Mouse (Mus musculus) liver, postnatal 0 days (tissue): ENCODE measurements around the gene Osbpl7. TPM values are rescaled to one million over a fixed set of nuclear protein-coding genes. Genes with fewer than 3 reads are reported as not detected.
A peak's percentile ranks its signal among the peaks of the same experiment; 100 is the strongest.

Experiments used
- ATAC-seq: fragments of 200-750 bp; cut with Nextera tagmentation; 2 replicates; pipeline ENCODE4 v1.8.0; 2017; ENCODE audit warnings: mild to moderate bottlenecking, moderate library complexity
- DNase-seq: peaks from one replicate; pipeline ENCODE4 v3.0.0-alpha.2; 2016
- H3K27ac ChIP-seq: fragments of 300-500 bp; sonication (generic); 2 replicates; pipeline ENCODE4 v1.5.1; 2014; ENCODE audit warnings: antibody characterized with exemption, moderate library complexity, mild to moderate bottlenecking, low read depth
- H3K27me3 ChIP-seq: fragments of 300-500 bp; sonication (generic); 2 replicates; pipeline ENCODE4 v1.6.1; 2014; ENCODE audit warnings: low read length, control low read depth, mixed read lengths; ENCODE audit not compliant: insufficient read depth
- H3K36me3 ChIP-seq: fragments of 300-500 bp; sonication (generic); replicated peaks from 2 replicates; pipeline ENCODE4 v1.6.1; 2014; ENCODE audit warnings: mild to moderate bottlenecking, control low read depth, low read length, moderate library complexity, mixed read lengths; ENCODE audit not compliant: insufficient read depth
- H3K4me1 ChIP-seq: fragments of 300-500 bp; sonication (generic); 2 replicates; pipeline ENCODE4 v1.6.1; 2014; ENCODE audit warnings: antibody characterized with exemption, mild to moderate bottlenecking, control low read depth; ENCODE audit not compliant: insufficient read depth
- H3K4me2 ChIP-seq: fragments of 300-500 bp; sonication (generic); 2 replicates; pipeline ENCODE4 v1.6.1; 2014; ENCODE audit warnings: low read depth, mild to moderate bottlenecking, low read length, moderate library complexity, mixed read lengths
- H3K4me3 ChIP-seq: fragments of 300-500 bp; sonication (generic); 2 replicates; pipeline ENCODE4 v1.5.1; 2014; ENCODE audit warnings: low read depth, low read length
- H3K9ac ChIP-seq: fragments of 300-500 bp; sonication (generic); replicated peaks from 2 replicates; pipeline ENCODE4 v1.6.1; 2014; ENCODE audit warnings: mild to moderate bottlenecking, moderate library complexity
- H3K9me3 ChIP-seq: fragments of 300-500 bp; sonication (generic); 2 replicates; pipeline ENCODE4 v1.6.1; 2016; ENCODE audit warnings: mild to moderate bottlenecking, control low read depth, low read length, mixed read lengths
- CTCF ChIP-seq: sonication (generic); IDR thresholded peaks from 2 replicates; pipeline ENCODE4 v1.5.1; 2016; ENCODE audit warnings: antibody characterized with exemption, low read depth
- EP300 ChIP-seq: IDR thresholded peaks from 2 replicates; pipeline ENCODE4 v1.6.1; 2016; ENCODE audit warnings: antibody characterized with exemption, low read depth, mild to moderate bottlenecking
- WGBS: fragments of 180-500 bp; shearing (Covaris S2); extraction: QIAGEN DNeasy Blood & Tissue Kit; methylation state at CpG from one replicate; pipeline ENCODE4 v1.1.7; 2014; ENCODE audit not compliant: insufficient replicate concordance; 5-methylcytosine and 5-hydroxymethylcytosine counted together
- polyA plus RNA-seq: library from polyadenylated mRNA; unstranded; fragments of >200 nt; fragmentation: Nextera tagmentation; extraction: Ambion mirVana; gene quantifications from 2 replicates; pipeline ENCODE4 v1.2.1, GENCODE M21; 2015

Gene Osbpl7
- polyA plus RNA-seq, 1 experiment from 2014 or later, result 1.8 TPM

DNA sequence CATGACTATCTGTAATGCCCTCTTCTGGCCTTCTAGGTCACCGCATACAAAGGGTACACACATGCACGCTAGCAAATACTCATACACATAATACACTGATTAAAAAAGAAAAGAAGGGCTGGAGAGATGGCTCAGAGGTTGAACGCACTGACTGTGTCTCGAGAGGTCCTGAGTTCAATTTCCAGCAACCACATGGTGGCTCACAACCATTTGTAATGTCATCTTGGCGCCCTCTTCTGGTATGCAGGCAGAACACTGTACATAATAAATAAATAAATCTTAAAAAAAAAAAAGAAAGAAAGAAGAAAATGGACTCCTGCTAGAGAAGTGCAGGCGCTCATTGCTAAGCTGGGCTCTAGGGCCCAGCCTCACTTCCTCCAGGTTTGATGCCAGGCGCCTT, 4.6 kb upstream of the Osbpl7 start:
- no peak for DNase-seq
- WGBS, result 82% methylated on average over 7 of the region's 7 CpGs
- H3K27me3 ChIP-seq, result no peaks in the 10 kb centered on the region
- peaks cover 14% of the 10 kb centered on the region for H3K4me1 ChIP-seq
- H3K36me3 ChIP-seq, result peaks cover 20% of the 10 kb centered on the region
- H3K4me2 ChIP-seq, result no peak overlapping the region
- no peak overlapping the region for H3K9ac ChIP-seq
- TF ChIP-seq EP300, result no peak
- peak; percentile 39 for TF ChIP-seq CTCF
- no peak overlapping the region for H3K27ac ChIP-seq
- H3K9me3 ChIP-seq, result no peaks in the 10 kb centered on the region
- no peak overlapping the region for H3K4me3 ChIP-seq
- no peak for ATAC-seq

DNA sequence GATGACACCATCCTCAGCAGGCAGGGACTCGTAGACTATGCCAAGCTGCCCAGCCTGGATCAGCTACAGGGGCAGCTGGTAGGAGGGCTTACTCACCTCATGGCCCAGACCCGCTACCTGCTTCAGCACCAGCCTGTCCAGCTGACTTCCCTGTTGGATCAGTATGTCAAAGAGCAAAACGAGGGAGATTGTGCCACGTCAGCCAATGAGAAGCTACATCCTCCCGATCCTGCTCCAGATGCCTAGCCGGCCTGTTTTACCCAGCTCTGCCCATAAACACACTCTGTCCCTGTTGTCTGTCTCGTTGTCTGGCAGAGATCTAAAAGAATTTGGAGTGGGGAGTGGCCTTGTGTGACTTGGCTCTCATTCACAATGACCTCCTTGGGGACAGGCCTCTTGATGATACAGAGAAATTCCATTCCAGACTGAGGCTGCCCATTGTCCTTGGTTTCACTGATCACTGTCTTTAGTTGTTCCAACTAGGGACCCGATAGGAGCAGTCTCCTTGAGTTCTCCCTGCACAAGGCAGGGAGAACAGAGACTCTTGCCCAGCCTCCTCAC, 2.3 kb upstream of the Osbpl7 start:
- Histone ChIP-seq H3K4me2 (no peak overlapping the region), H3K9me3 (no peaks in the 10 kb centered on the region), H3K4me3 (no peak overlapping the region), H3K27ac (no peak overlapping the region), H3K36me3 (peaks cover 20% of the 10 kb centered on the region), H3K9ac (no peak overlapping the region), H3K4me1 (peaks cover 22% of the 10 kb centered on the region), H3K27me3 (no peaks in the 10 kb centered on the region)
- 76% methylated on average over 8 of the region's 8 CpGs for WGBS
- TF ChIP-seq EP300 (no peak), CTCF (no peak)
- DNase-seq (no peak), ATAC-seq (no peak)

DNA sequence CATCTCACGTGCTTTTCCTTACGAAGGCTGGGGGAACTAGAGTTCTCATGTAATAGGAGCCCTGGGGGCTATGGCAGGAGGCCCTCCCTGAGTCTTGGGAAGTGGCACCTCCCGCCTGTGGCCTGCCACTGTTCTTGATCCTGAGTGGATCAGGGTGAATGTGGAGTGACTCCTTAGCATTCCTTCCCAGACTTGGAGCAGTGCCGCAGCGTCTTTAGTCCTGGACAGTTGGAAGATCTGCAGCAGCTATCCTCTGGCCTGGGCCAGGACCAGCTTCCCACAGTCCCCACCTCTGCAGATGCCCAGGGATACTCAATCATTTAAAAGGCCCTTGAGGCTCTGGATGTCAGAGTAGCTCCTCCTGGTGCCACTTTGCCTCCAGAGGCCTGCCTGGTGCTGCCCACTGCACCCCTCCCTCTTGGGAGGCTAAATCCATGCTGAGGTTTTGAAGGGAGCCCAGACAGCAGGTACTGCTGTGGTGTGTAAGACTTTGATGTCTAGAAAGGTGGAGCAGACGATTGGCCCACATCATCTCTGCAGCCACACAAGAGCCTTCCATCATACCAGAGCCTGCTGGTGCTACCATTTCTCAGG, 839 bp upstream of the Osbpl7 start:
- DNase-seq, result no peak
- WGBS, result 85% methylated on average over 6 of the region's 6 CpGs
- H3K27me3 ChIP-seq, result no peaks in the 10 kb centered on the region
- H3K9me3 ChIP-seq, result no peaks in the 10 kb centered on the region
- TF ChIP-seq CTCF (no peak), EP300 (no peak)
- H3K4me2 ChIP-seq, result no peak overlapping the region
- no peak overlapping the region for H3K27ac ChIP-seq
- peaks cover 28% of the 10 kb centered on the region for H3K36me3 ChIP-seq
- H3K4me1 ChIP-seq, result peaks cover 22% of the 10 kb centered on the region
- no peak overlapping the region for H3K9ac ChIP-seq
- ATAC-seq, result no peak
- no peak overlapping the region for H3K4me3 ChIP-seq

GRCm38 (mm10) chr11:97050944-97051586, 637 bp downstream of the Osbpl7 start:
- Histone ChIP-seq H3K9me3 (no peaks in the 10 kb centered on the region), H3K27ac (0 out of 2 replicates have a peak overlapping the region, but pooled peaks have one; percentile 48), H3K4me3 (peak overlapping the region; percentile 67), H3K4me2 (peak overlapping the region; percentile 73), H3K9ac (peak overlapping the region; percentile 65), H3K36me3 (peaks cover 37% of the 10 kb centered on the region), H3K4me1 (peaks cover 22% of the 10 kb centered on the region), H3K27me3 (no peaks in the 10 kb centered on the region)
- DNase-seq (peak; percentile 57), ATAC-seq (peak; percentile 57)
- 9% methylated on average over 13 of the region's 13 CpGs for WGBS
- no peak for TF ChIP-seq CTCF
- no peak for TF ChIP-seq EP300

DNA sequence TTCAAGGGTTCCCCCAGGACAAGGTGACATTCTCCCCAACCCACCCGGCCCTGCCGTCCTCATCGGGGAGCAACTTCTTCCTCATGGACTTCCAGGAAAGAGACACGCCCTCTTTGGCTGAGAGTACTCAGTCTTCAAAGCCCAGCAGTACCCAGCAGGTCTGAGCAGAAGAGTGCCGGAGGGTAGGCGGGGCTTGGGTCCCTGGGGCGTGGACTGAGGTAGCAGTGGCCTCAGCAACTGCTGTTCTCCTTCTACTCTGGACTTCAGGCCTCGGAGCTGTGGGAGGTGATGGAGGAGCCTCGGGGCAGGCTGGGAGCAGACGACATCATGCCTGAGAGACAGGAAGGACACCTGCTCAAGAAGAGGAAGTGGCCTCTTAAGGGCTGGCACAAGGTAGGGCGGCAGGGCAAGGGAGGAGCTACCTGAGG, 1.8 kb downstream of the Osbpl7 start:
- DNase-seq (peak; percentile 66), ATAC-seq (peak; percentile 54)
- peak overlapping the region; percentile 73 for H3K4me2 ChIP-seq
- no peak overlapping the region for H3K27ac ChIP-seq
- no peaks in the 10 kb centered on the region for H3K9me3 ChIP-seq
- no peak overlapping the region for H3K9ac ChIP-seq
- peak overlapping the region; percentile 67; the same call in 1 of the 2 replicates for H3K4me3 ChIP-seq
- H3K36me3 ChIP-seq, result peaks cover 37% of the 10 kb centered on the region
- 20% methylated on average over 10 of the region's 11 CpGs for WGBS
- no peak for TF ChIP-seq EP300
- no peak for TF ChIP-seq CTCF
- no peaks in the 10 kb centered on the region for H3K27me3 ChIP-seq
- peaks cover 22% of the 10 kb centered on the region for H3K4me1 ChIP-seq

DNA sequence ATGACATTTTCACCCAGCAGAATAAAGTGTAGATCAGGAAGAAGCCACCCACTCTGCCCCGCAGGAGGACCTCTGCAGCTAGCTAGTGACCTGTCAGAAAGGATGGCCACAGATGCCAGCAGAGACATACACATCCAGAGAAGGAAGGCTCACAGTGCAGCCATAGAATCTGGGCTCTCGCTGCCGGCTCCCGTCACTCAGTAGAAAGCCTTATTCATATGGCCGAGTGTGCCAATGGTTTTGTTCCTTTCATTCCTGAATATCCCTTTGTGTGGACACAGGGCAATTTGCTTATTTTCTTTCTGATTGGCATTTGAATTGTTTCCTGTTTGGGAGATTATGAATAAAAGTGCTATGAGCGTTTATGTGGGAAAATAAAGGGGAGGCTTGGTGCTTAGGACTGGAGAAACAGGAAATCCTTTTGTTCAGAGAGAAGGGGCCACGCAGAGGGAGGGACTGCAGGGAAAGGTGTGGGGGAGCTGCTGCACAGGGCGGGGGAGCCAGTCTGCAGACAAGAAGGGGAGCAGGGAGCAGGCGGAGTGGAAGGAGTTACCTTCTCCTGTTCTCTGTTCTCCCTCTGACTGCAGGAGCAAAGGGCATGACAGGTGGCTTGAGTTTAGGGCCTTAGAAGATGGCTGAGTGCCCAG, 13.0 kb downstream of the Osbpl7 start:
- Histone ChIP-seq H3K9me3 (no peaks in the 10 kb centered on the region), H3K27me3 (no peaks in the 10 kb centered on the region), H3K4me2 (no peak overlapping the region), H3K36me3 (peaks cover 28% of the 10 kb centered on the region), H3K27ac (no peak overlapping the region), H3K9ac (no peak overlapping the region), H3K4me1 (no peaks in the 10 kb centered on the region), H3K4me3 (no peak overlapping the region)
- ATAC-seq (no peak), DNase-seq (no peak)
- TF ChIP-seq CTCF (no peak), EP300 (no peak)
- WGBS, result 50% methylated on average over 9 of the region's 9 CpGs
